Mouse (Mus musculus): ENCODE data around the gene Mroh2a. TPM values are rescaled to one million over a fixed set of nuclear protein-coding genes. Genes with fewer than 3 reads are reported as not detected.

Gene Mroh2a
- polyA plus RNA-seq, 1 experiment from 2014 or later: 1.3 TPM

- Histone ChIP-seq H3K36me3 (no peaks in the 10 kb centered on the region), H3K9ac (no peak overlapping the region), H3K27ac (no peak overlapping the region), H3K4me2 (replicated peaks) (no peak overlapping the region), H3K9me3 (replicated peaks) (peaks cover 59% of the 10 kb centered on the region), H3K4me3 (no peak overlapping the region), H3K27me3 (no peaks in the 10 kb centered on the region), H3K4me1 (no peaks in the 10 kb centered on the region)
- peak; percentile 24; the same call in 1 of the 2 replicates for ATAC-seq (ENCODE audit: low FRiP score)
- 62% methylated on average over 8 of the region's 8 CpGs for WGBS
Observed at GRCm38 (mm10) chr1:88212341-88213045, 14.3 kb upstream of the Mroh2a start.

- no peaks in the 10 kb centered on the region for H3K36me3 ChIP-seq
- ATAC-seq (ENCODE audit: low FRiP score): 0 out of 2 replicates have a peak, but pooled peaks have one; percentile 3
- peaks cover 61% of the 10 kb centered on the region for H3K9me3 ChIP-seq (replicated peaks)
- no peak overlapping the region for H3K4me2 ChIP-seq (replicated peaks)
- WGBS: 78% methylated on average over 1 of the region's 1 CpGs
- H3K9ac ChIP-seq: no peak overlapping the region
- H3K4me1 ChIP-seq: no peaks in the 10 kb centered on the region
- no peak overlapping the region for H3K27ac ChIP-seq
- H3K27me3 ChIP-seq: no peaks in the 10 kb centered on the region
- H3K4me3 ChIP-seq: no peak overlapping the region
Observed at GRCm38 (mm10) chr1:88213061-88213460, 13.7 kb upstream of the Mroh2a start.

DNA sequence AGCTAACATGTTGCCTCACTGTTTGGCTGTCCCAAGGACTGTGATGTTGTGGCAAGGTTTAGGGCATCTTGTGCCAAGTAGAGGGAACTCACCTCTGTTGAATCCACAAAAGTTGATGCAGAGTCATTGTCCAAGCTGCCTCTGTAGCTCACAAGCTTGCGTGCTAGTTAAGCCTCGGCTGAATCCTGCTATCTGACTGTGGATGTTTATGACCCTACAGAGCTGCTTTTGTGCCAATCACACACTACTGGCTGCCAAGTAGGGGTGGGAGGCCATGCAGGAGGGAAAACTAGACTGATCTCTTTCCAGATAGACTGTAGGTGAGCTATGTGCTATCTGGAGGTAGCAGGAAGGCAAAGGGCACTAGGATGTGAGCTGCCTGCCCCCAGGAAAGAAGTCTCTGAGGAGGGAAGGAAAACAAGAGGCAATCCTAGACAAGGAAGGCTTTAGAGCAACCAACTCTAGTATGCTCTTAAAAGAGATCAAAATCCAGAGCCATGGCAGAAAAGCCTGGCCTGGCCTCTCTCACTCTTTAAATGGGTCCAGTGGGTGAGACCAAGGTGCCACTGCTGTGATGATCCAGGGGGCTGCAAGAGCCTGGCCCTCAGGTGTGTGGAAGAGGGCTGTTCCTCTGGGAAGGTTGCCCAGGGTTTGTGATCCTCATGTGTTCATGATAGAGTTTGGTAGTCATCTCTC is 12.9 kb upstream of the Mroh2a start:
- no peak overlapping the region for H3K4me2 ChIP-seq (replicated peaks)
- WGBS: 86% methylated on average over 2 of the region's 2 CpGs
- no peaks in the 10 kb centered on the region for H3K4me1 ChIP-seq
- ATAC-seq (ENCODE audit: low FRiP score): no peak
- H3K27me3 ChIP-seq: no peaks in the 10 kb centered on the region
- H3K36me3 ChIP-seq: no peaks in the 10 kb centered on the region
- H3K4me3 ChIP-seq: no peak overlapping the region
- H3K27ac ChIP-seq: no peak overlapping the region
- H3K9me3 ChIP-seq (replicated peaks): peaks cover 61% of the 10 kb centered on the region
- H3K9ac ChIP-seq: no peak overlapping the region

GRCm38 (mm10) chr1:88214462-88214952 is 12.3 kb upstream of the Mroh2a start:
- 81% methylated on average over 2 of the region's 2 CpGs for WGBS
- no peaks in the 10 kb centered on the region for H3K4me1 ChIP-seq
- ATAC-seq (ENCODE audit: low FRiP score): no peak

GRCm38 (mm10) chr1:88215466-88216380 is 11.1 kb upstream of the Mroh2a start:
- no peak overlapping the region for H3K4me2 ChIP-seq (replicated peaks)
- peaks cover 61% of the 10 kb centered on the region for H3K9me3 ChIP-seq (replicated peaks)
- H3K4me3 ChIP-seq: no peak overlapping the region
- no peaks in the 10 kb centered on the region for H3K4me1 ChIP-seq
- WGBS: 72% methylated on average over 10 of the region's 10 CpGs
- no peak for ATAC-seq (ENCODE audit: low FRiP score)
- no peaks in the 10 kb centered on the region for H3K27me3 ChIP-seq
- no peak overlapping the region for H3K9ac ChIP-seq
- H3K27ac ChIP-seq: no peak overlapping the region
- H3K36me3 ChIP-seq: no peaks in the 10 kb centered on the region

More at GRCm38 (mm10) chr1:88214462-88214952, 12.3 kb upstream of the Mroh2a start:
- Histone ChIP-seq H3K9ac (no peak overlapping the region), H3K36me3 (no peaks in the 10 kb centered on the region), H3K4me2 (replicated peaks) (no peak overlapping the region), H3K4me3 (no peak overlapping the region), H3K27me3 (no peaks in the 10 kb centered on the region), H3K9me3 (replicated peaks) (peaks cover 61% of the 10 kb centered on the region), H3K27ac (no peak overlapping the region)

DNA sequence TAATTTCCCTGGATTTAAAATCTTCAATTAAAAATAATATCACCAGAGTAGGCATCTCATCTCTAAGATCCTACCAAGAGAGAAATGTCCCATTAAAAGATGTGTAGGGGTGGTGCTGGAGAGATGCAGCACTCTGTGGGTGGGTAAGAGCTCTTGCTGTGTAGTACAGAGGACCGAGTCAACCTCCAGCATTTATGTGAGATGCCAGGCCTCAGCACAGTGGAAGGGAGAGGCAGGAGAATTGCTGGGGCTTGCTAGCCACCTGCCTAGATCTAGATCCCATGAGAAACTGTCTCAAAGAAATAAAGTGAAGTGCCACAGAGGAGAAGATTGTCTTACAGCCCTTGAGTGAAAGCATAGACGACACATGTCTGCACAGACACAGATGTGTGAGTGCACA is 10.2 kb upstream of the Mroh2a start:
- no peak overlapping the region for H3K4me2 ChIP-seq (replicated peaks)
- no peak overlapping the region for H3K4me3 ChIP-seq
- H3K9me3 ChIP-seq (replicated peaks): peaks cover 58% of the 10 kb centered on the region
- ATAC-seq (ENCODE audit: low FRiP score): no peak
- no peaks in the 10 kb centered on the region for H3K27me3 ChIP-seq
- WGBS: 62% methylated on average over 2 of the region's 2 CpGs
- no peak overlapping the region for H3K27ac ChIP-seq
- H3K36me3 ChIP-seq: no peaks in the 10 kb centered on the region
- no peak overlapping the region for H3K9ac ChIP-seq
- H3K4me1 ChIP-seq: no peaks in the 10 kb centered on the region

- H3K4me2 ChIP-seq (replicated peaks): no peak overlapping the region
- H3K27me3 ChIP-seq: no peaks in the 10 kb centered on the region
- no peak overlapping the region for H3K9ac ChIP-seq
- H3K4me3 ChIP-seq: no peak overlapping the region
- H3K27ac ChIP-seq: no peak overlapping the region
- no peaks in the 10 kb centered on the region for H3K4me1 ChIP-seq
- H3K36me3 ChIP-seq: no peaks in the 10 kb centered on the region
- no peak for ATAC-seq (ENCODE audit: low FRiP score)
- peaks cover 54% of the 10 kb centered on the region for H3K9me3 ChIP-seq (replicated peaks)
- 65% methylated on average over 2 of the region's 2 CpGs for WGBS
Observed at GRCm38 (mm10) chr1:88217144-88217543, 9.6 kb upstream of the Mroh2a start.

DNA sequence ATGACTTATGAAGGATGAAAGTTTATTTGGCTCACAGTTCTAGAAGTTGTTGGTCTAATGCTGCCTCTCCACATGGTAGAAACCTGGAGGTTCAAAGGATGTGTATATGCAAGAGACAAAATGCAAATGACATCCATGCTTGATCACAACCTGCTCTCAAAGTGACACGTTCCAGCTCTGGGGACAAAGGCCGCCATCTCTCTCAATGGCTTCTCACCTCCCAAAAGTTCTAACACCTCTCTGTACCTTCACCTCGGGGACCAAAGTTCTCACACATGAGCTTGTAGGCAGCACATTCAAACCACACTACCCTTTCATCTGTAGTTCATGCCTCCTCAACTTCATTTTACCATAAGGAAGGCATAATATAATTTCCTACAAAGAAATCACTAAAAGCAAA is 9.2 kb upstream of the Mroh2a start:
- H3K27me3 ChIP-seq: no peaks in the 10 kb centered on the region
- H3K4me3 ChIP-seq: no peak overlapping the region
- ATAC-seq (ENCODE audit: low FRiP score): no peak
- H3K9ac ChIP-seq: no peak overlapping the region
- no peak overlapping the region for H3K27ac ChIP-seq
- 41% methylated on average over 3 of the region's 3 CpGs for WGBS
- no peak overlapping the region for H3K4me2 ChIP-seq (replicated peaks)
- peaks cover 52% of the 10 kb centered on the region for H3K9me3 ChIP-seq (replicated peaks)
- H3K4me1 ChIP-seq: no peaks in the 10 kb centered on the region
- no peaks in the 10 kb centered on the region for H3K36me3 ChIP-seq

DNA sequence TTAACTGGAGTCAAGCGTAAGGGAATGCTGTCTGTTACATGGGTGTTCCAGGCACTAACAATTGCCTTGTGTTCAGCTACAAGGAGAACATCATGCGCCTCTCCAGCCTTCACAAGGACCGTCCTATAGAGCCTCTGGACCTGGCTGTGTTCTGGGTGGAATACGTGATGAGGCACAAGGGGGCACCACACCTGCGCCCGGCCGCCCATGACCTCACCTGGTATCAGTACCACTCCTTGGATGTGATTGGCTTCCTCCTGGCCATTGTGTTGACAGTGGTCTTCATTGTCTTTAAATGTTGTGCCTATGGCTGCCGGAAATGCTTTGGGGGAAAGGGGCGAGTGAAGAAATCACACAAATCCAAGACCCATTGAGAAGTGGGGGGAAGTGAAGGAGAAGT is 8.7 kb upstream of the Mroh2a start:
- 77% methylated on average over 9 of the region's 9 CpGs for WGBS
- no peak for ATAC-seq (ENCODE audit: low FRiP score)
- no peak overlapping the region for H3K4me2 ChIP-seq (replicated peaks)

GRCm38 (mm10) chr1:88218591-88218990 is 8.2 kb upstream of the Mroh2a start:
- 47% methylated on average over 4 of the region's 4 CpGs for WGBS
- H3K36me3 ChIP-seq: no peaks in the 10 kb centered on the region
- H3K27ac ChIP-seq: no peak overlapping the region
- peaks cover 41% of the 10 kb centered on the region for H3K9me3 ChIP-seq (replicated peaks)
- no peak overlapping the region for H3K4me2 ChIP-seq (replicated peaks)
- no peak overlapping the region for H3K9ac ChIP-seq
- H3K27me3 ChIP-seq: no peaks in the 10 kb centered on the region
- ATAC-seq (ENCODE audit: low FRiP score): no peak
- no peak overlapping the region for H3K4me3 ChIP-seq
- H3K4me1 ChIP-seq: no peaks in the 10 kb centered on the region

More for the DNA sequence above, 8.7 kb upstream of the Mroh2a start:
- Histone ChIP-seq H3K36me3 (no peaks in the 10 kb centered on the region), H3K9me3 (replicated peaks) (peaks cover 47% of the 10 kb centered on the region), H3K9ac (no peak overlapping the region), H3K27me3 (no peaks in the 10 kb centered on the region), H3K27ac (no peak overlapping the region), H3K4me3 (no peak overlapping the region), H3K4me1 (no peaks in the 10 kb centered on the region)

DNA sequence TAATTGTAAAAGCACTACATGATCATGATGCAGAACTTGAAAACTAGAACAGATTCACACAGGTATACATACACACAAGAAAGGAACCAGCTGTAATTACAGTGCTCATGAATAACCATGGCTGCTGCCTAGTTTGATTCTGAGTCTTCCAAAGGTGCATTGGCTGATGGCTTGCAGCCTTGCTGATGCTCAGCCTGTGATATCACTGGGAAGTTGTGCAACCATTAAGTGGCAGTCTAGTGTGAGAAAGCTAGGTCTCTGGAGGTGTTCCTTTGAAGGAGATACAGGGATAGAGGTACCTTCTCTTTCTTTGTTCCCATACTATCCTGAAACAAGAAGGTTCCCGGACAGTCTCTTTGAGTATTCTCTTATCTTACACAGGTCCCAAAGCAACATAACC is 7.7 kb upstream of the Mroh2a start:
- Histone ChIP-seq H3K27ac (no peak overlapping the region), H3K4me3 (no peak overlapping the region), H3K27me3 (no peaks in the 10 kb centered on the region), H3K9ac (no peak overlapping the region), H3K36me3 (no peaks in the 10 kb centered on the region), H3K9me3 (replicated peaks) (peaks cover 37% of the 10 kb centered on the region), H3K4me1 (no peaks in the 10 kb centered on the region), H3K4me2 (replicated peaks) (no peak overlapping the region)
- ATAC-seq (ENCODE audit: low FRiP score): no peak
- 18% methylated on average over 1 of the region's 1 CpGs for WGBS

GRCm38 (mm10) chr1:88220336-88220735 is 6.5 kb upstream of the Mroh2a start:
- ATAC-seq (ENCODE audit: low FRiP score): no peak
- Histone ChIP-seq H3K27ac (no peak overlapping the region), H3K4me3 (no peak overlapping the region), H3K4me2 (replicated peaks) (no peak overlapping the region), H3K9ac (no peak overlapping the region), H3K36me3 (no peaks in the 10 kb centered on the region), H3K27me3 (no peaks in the 10 kb centered on the region), H3K4me1 (no peaks in the 10 kb centered on the region), H3K9me3 (replicated peaks) (peaks cover 27% of the 10 kb centered on the region)
